In genomic region chr14:27029771-27030173, GRCm38 (mm10) we compare ENCODE assay signal across 8 mouse cellular contexts. TPM values are rescaled to one million over a fixed set of nuclear protein-coding genes. Genes with fewer than 3 reads are reported as not detected.
DNase-seq lines count a peak whose midpoint lies in the region; ATAC-seq and TF ChIP-seq lines count a peak whose summit lies in the region.

No protein-coding gene starts in this region.

- H3K36me3 ChIP-seq in forebrain, embryonic 11.5 days (ENCODE audit: control insufficient read depth, insufficient read depth, low read length): no peaks in the 10 kb centered on the region
- no peaks in the 10 kb centered on the region for H3K36me3 ChIP-seq in hindbrain, embryonic 13.5 days
- no peaks in the 10 kb centered on the region for H3K36me3 ChIP-seq in midbrain, embryonic 10.5 days
- no peaks in the 10 kb centered on the region for H3K36me3 ChIP-seq in splenic B cell, adult 2 months (ENCODE audit: control insufficient read depth, insufficient read depth, low read length, poor library complexity, severe bottlenecking)

- H3K27ac ChIP-seq in gastrocnemius, adult 2 months: no peak overlapping the region
- H3K27ac ChIP-seq in forebrain, embryonic 11.5 days (ENCODE audit: low read depth, low read length): no peak overlapping the region
- H3K27ac ChIP-seq in hindbrain, embryonic 13.5 days: peak overlapping the region; percentile 60; the same call in 1 of the 2 replicates
- H3K27ac ChIP-seq in midbrain, embryonic 10.5 days (replicated peaks): 0 out of 2 replicates have a peak overlapping the region, but pooled peaks have one; percentile 23

- H3K9ac ChIP-seq in forebrain, embryonic 11.5 days (ENCODE audit: low read length): peak overlapping the region; percentile 20; the same call in 1 of the 2 replicates
- no peak overlapping the region for H3K9ac ChIP-seq in hindbrain, embryonic 13.5 days

- intact Hi-C loops in gastrocnemius, adult 2 months (cut with DNase I): loop anchor here (5.0 kb wide), 2 partner anchors 57 to 242 kb away; partner anchors contain the start of gene Appl1

- WGBS in forebrain, embryonic 11.5 days: 5% methylated on average over 15 of the region's 15 CpGs
- 3% methylated on average over 15 of the region's 15 CpGs for WGBS in hindbrain, embryonic 13.5 days
- 4% methylated on average over 15 of the region's 15 CpGs for WGBS in midbrain, embryonic 10.5 days

- H3K27me3 ChIP-seq in forebrain, embryonic 11.5 days (ENCODE audit: control insufficient read depth, insufficient read depth, low read length): no peaks in the 10 kb centered on the region
- no peaks in the 10 kb centered on the region for H3K27me3 ChIP-seq in hindbrain, embryonic 13.5 days
- no peaks in the 10 kb centered on the region for H3K27me3 ChIP-seq in midbrain, embryonic 10.5 days (ENCODE audit: low read depth, poor library complexity, severe bottlenecking)
- no peaks in the 10 kb centered on the region for H3K27me3 ChIP-seq in splenic B cell, adult 2 months (ENCODE audit: control insufficient read depth, insufficient read depth, low read length, poor library complexity, severe bottlenecking)

- ATAC-seq in forebrain, embryonic 11.5 days (replicated peaks; ENCODE audit: low FRiP score): 0 out of 2 replicates have a peak, but pooled peaks have one; percentile 51
- peak; percentile 59; the same call in 1 of the 2 replicates for ATAC-seq in hindbrain, embryonic 13.5 days (ENCODE audit: low FRiP score)

- H3K4me2 ChIP-seq in forebrain, embryonic 11.5 days (ENCODE audit: low read depth, low read length, severe bottlenecking): no peak overlapping the region
- H3K4me2 ChIP-seq in hindbrain, embryonic 13.5 days: peak overlapping the region; percentile 30; the same call in 1 of the 2 replicates

- H3K4me3 ChIP-seq in gastrocnemius, adult 2 months: no peak overlapping the region
- no peak overlapping the region for H3K4me3 ChIP-seq in forebrain, embryonic 11.5 days (ENCODE audit: low read depth, low read length)
- no peak overlapping the region for H3K4me3 ChIP-seq in hindbrain, embryonic 13.5 days
- H3K4me3 ChIP-seq in midbrain, embryonic 10.5 days: no peak overlapping the region

- H3K4me1 ChIP-seq in forebrain, embryonic 11.5 days (replicated peaks; ENCODE audit: control insufficient read depth, insufficient read depth, low read length): no peaks in the 10 kb centered on the region
- peaks cover 3% of the 10 kb centered on the region; the same call in 1 of the 2 replicates for H3K4me1 ChIP-seq in hindbrain, embryonic 13.5 days (replicated peaks)
- H3K4me1 ChIP-seq in midbrain, embryonic 10.5 days: peaks cover 4% of the 10 kb centered on the region; the same call in 1 of the 2 replicates

- TF ChIP-seq CTCF in gastrocnemius, adult 2 months (IDR thresholded peaks at IDR 0.05): peak; percentile 90

- no peaks in the 10 kb centered on the region for H3K9me3 ChIP-seq in forebrain, embryonic 11.5 days (ENCODE audit: control insufficient read depth, low read length)
- no peaks in the 10 kb centered on the region for H3K9me3 ChIP-seq in hindbrain, embryonic 13.5 days
- H3K9me3 ChIP-seq in midbrain, embryonic 10.5 days (replicated peaks): no peaks in the 10 kb centered on the region

- peak; percentile 40 for DNase-seq in gastrocnemius, adult 2 months
- no peak for DNase-seq in gastrocnemius, adult 8-10 months (ENCODE audit: low spot score in 2 of 2)
- peak; percentile 73 for DNase-seq in brain, embryonic 18.5 days (ENCODE audit: low read depth, low spot score)
- peak; percentile 69 for DNase-seq in forebrain, embryonic 11.5 days (ENCODE audit: low spot score)
- DNase-seq in layer of hippocampus, postnatal 36 days: peak; percentile 32 to 39
- peak; percentile 63 for DNase-seq in midbrain, embryonic 10.5 days (ENCODE audit: low spot score)
- DNase-seq in splenic B cell, adult 2 months (ENCODE audit: low read depth, low spot score): peak; percentile 77

RNA-seq across cellular contexts. Expression of gene Il17rd, which starts 9.0 kb away (rescaled TPM):
- total RNA-seq in gastrocnemius, adult 2 months (2021): 1 to 10 TPM; 2.1 to 3.0 TPM
- total RNA-seq in gastrocnemius, adult 8-10 months (2022): 1 to 10 TPM; 1.5 to 2.4 (median 1.6) TPM
- 7.2 and 7.8 TPM in 2 replicates for polyA plus RNA-seq in forebrain, embryonic 11.5 days (2014; fragmentation: Nextera tagmentation; extraction: Ambion mirVana)
- polyA plus RNA-seq in hindbrain, embryonic 13.5 days (2015; fragmentation: Nextera tagmentation; extraction: Ambion mirVana): 2.8 and 3.4 TPM in 2 replicates
- 1 to 10 TPM; 3.3 to 3.7 TPM for total RNA-seq in layer of hippocampus, postnatal 36 days (2021)
- 6.4 and 7.6 TPM in 2 replicates for polyA plus RNA-seq in midbrain, embryonic 10.5 days (2016; fragmentation: Nextera tagmentation; extraction: Ambion mirVana)

RNA-seq across cellular contexts. Expression of gene Hesx1, which starts 35.6 kb away (rescaled TPM):
- not detected for total RNA-seq in gastrocnemius, adult 2 months (2021)
- not detected for total RNA-seq in gastrocnemius, adult 8-10 months (2022)
- 0.52 TPM in 1 of 2 replicates, not detected in the other for polyA plus RNA-seq in forebrain, embryonic 11.5 days (2014; fragmentation: Nextera tagmentation; extraction: Ambion mirVana)
- polyA plus RNA-seq in hindbrain, embryonic 13.5 days (2015; fragmentation: Nextera tagmentation; extraction: Ambion mirVana): not detected in 2 replicates
- not detected for total RNA-seq in layer of hippocampus, postnatal 36 days (2021)
- 0.39 and 1.1 TPM in 2 replicates for polyA plus RNA-seq in midbrain, embryonic 10.5 days (2016; fragmentation: Nextera tagmentation; extraction: Ambion mirVana)

RNA-seq across cellular contexts. Expression of gene Appl1, which starts 58.7 kb away (rescaled TPM):
- total RNA-seq in gastrocnemius, adult 2 months (2021): 10 to 100 TPM; 18.6 to 21.6 TPM
- 10 to 100 TPM; 13.5 to 22.0 (median 18.2) TPM for total RNA-seq in gastrocnemius, adult 8-10 months (2022)
- polyA plus RNA-seq in forebrain, embryonic 11.5 days (2014; fragmentation: Nextera tagmentation; extraction: Ambion mirVana): 35.4 and 38.4 TPM in 2 replicates
- polyA plus RNA-seq in hindbrain, embryonic 13.5 days (2015; fragmentation: Nextera tagmentation; extraction: Ambion mirVana): 69.3 and 69.8 TPM in 2 replicates
- 10 to 100 TPM; 65.1 to 68.9 TPM for total RNA-seq in layer of hippocampus, postnatal 36 days (2021)
- 26.1 and 30.1 TPM in 2 replicates for polyA plus RNA-seq in midbrain, embryonic 10.5 days (2016; fragmentation: Nextera tagmentation; extraction: Ambion mirVana)

Comparison
In these comparisons a context has a peak if more than half of its experiments do, and no peak if none do; other contexts are left out.
1. DNase-seq: peak in gastrocnemius, adult 2 months (single experiment), brain, embryonic 18.5 days (single experiment), forebrain, embryonic 11.5 days (single experiment), layer of hippocampus, postnatal 36 days (2 of 2), midbrain, embryonic 10.5 days (single experiment) and splenic B cell, adult 2 months (single experiment); none in gastrocnemius, adult 8-10 months (0 of 2).
2. H3K27ac ChIP-seq: peak in hindbrain, embryonic 13.5 days (single experiment) and midbrain, embryonic 10.5 days (single experiment); none in gastrocnemius, adult 2 months (single experiment) and forebrain, embryonic 11.5 days (single experiment).